Mouse (Mus musculus) ovary, postnatal 10 days (tissue): Measurements from ENCODE around the gene Nsun3.
"Not testable (repeated sequence)": the region's sequence is repeated elsewhere in the genome, so short reads cannot be mapped to it uniquely, and the experiment has no call there.

Source experiments
- DNase-seq: peaks from one replicate; pipeline ENCODE4 v3.0.0; 2022; ENCODE audit warnings: low spot score

Nsun3 gene

GRCm38 (mm10) chr16:62753079-62753478 lies 33.5 kb downstream of the Nsun3 start:
- DNase-seq = no peak

- no peak for DNase-seq
These were observed 40.7 kb downstream of the Nsun3 start for GRCm38 (mm10) chr16:62745875-62746274.

- no peak for DNase-seq
These were observed 52.3 kb downstream of the Nsun3 start for GRCm38 (mm10) chr16:62734359-62734758.

- no peak for DNase-seq
These were observed 56.3 kb downstream of the Nsun3 start for GRCm38 (mm10) chr16:62730291-62730690.

- no peak for DNase-seq
These were observed 56.8 kb downstream of the Nsun3 start for GRCm38 (mm10) chr16:62729846-62730245.

- DNase-seq = not testable (repeated sequence)
These were observed 68.4 kb downstream of the Nsun3 start for GRCm38 (mm10) chr16:62718255-62718654.

GRCm38 (mm10) chr16:62690436-62690835 lies 96.2 kb downstream of the Nsun3 start:
- DNase-seq = no peak

- no peak for DNase-seq
These were observed 100.5 kb downstream of the Nsun3 start for GRCm38 (mm10) chr16:62686073-62686472.

GRCm38 (mm10) chr16:62685494-62685893 lies 101.1 kb downstream of the Nsun3 start:
- DNase-seq = no peak
